Mouse (Mus musculus) NIH3T3 (cell line): ENCODE data around the gene Spata19.

ENCODE experiments used
- DNase-seq: peaks from one replicate; pipeline ENCODE4 v3.0.0-alpha.2; 2012; ENCODE audit warnings: low read depth

Gene Spata19

GRCm38 (mm10) chr9:27396500-27396899 lies at the start of gene Spata19:
Gene Spata19, plus strand, starts transcription at chr9:27396800.
- no peak for DNase-seq

- DNase-seq, result no peak
Observed at GRCm38 (mm10) chr9:27353082-27353481, 43.5 kb upstream of the Spata19 start.

- no peak for DNase-seq
Observed at GRCm38 (mm10) chr9:27357893-27358292, 38.7 kb upstream of the Spata19 start.

- DNase-seq, result no peak
Observed at GRCm38 (mm10) chr9:27367231-27367630, 29.4 kb upstream of the Spata19 start.

DNA sequence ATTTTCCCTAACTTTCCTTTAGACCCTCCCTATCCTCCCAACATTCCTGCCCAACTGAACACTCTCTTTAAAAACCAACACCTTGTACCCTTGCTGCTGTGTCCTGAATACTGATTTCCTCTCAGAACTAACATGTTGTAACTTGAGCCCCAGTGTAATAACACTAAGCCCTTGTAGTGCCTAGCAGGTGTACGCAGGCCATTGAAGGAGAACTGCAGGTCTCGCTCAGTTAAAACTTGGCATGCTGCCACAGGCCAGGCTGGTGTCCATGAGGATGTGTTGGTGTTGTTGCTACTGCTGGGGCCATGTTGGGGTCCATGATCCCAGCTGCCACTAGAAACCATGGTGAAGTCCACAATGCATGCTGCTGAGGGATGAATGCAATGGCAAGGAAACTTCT lies 27.5 kb upstream of the Spata19 start:
- DNase-seq, result no peak

- no peak for DNase-seq
Observed at GRCm38 (mm10) chr9:27375746-27376145, 20.9 kb upstream of the Spata19 start.

DNA sequence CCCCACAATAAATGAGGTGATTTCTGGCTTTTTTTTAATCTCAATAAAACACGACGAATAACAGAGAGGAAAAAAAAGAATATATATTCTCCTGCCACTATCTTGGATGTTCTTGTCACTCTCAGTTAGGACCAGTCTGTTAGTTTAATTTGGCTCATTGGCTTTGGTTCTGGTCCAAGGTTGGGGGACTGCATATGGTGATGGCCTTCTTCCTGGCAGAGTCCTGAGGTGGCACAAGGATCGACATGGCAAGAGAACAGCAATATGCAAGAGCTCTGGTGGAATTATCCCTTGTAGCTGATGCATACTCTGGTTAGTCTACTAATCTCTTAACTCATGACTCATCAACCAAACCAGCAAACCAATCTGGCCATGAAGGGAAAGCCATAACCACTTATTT lies 9.6 kb upstream of the Spata19 start:
- no peak for DNase-seq

DNA sequence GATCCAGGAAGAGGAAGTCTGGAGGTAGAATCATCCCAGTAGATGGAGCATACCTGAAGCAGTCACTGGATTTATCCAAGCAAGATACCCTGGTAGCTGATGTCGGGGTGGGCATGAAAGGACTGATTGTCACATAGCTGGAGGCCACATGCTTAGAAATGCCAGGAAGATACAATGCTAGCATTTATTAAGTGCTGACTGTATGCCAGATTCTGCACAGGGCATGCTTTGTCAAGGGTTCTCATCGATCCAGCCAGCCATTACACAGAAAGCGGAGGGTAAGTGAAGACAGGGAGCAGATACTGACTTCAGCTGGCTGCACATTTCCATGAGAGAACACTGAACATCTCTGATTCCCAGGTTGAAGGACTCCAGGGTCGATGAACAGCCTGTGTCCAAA lies 4.6 kb downstream of the Spata19 start:
- no peak for DNase-seq

- DNase-seq, result peak; percentile 77
Observed at GRCm38 (mm10) chr9:27409733-27410132, 13.1 kb downstream of the Spata19 start.

GRCm38 (mm10) chr9:27414058-27414460 lies 17.5 kb downstream of the Spata19 start:
- DNase-seq, result peak; percentile 79

GRCm38 (mm10) chr9:27424511-27424910 lies 27.9 kb downstream of the Spata19 start:
- peak; percentile 3 for DNase-seq

GRCm38 (mm10) chr9:27428552-27428951 lies 32.0 kb downstream of the Spata19 start:
- no peak for DNase-seq

- no peak for DNase-seq
Observed at GRCm38 (mm10) chr9:27433301-27433700, 36.7 kb downstream of the Spata19 start.

GRCm38 (mm10) chr9:27435936-27436335 lies 39.3 kb downstream of the Spata19 start:
- no peak for DNase-seq

DNA sequence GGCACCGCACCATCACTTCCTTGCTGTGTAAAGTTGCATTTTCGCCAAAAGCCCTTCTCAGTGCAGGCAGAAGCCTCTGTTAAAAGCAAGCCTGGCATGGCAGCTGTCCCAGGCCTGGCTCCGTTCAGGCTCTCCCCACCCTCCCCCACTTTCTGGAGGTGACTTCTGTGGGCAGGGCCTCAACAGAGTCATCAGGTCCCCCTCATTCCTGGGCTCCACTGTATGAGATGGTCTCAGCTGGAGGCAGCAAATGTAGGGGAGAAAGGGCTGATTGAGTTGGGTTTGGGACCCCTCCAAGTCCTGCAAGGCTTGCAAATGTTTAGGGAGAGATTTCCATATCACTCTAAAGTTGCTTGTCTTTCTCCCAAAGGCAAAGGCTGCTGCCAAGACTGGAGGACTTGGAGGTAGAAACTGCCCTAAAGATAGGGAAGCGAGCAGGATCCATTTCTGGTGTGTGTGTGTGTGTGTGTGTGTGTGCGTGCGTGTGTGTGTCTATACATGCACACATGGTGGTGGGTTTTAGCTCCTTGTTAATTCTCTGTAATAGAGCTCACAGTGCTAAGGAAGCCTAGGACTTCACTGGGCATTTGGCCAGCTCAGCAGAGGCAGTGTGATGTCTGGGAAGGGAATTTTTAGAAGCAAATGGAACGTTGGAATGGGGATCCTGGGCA lies 40.9 kb downstream of the Spata19 start:
- DNase-seq, result no peak

- DNase-seq, result no peak
Observed at GRCm38 (mm10) chr9:27449780-27450422, 53.3 kb downstream of the Spata19 start.
